Mouse (Mus musculus): ENCODE measurements around the gene Dnajb14.
"Not testable (repeated sequence)": the region's sequence is repeated elsewhere in the genome, so short reads cannot be mapped to it uniquely, and the experiment has no call there.

Dnajb14 gene

DNA sequence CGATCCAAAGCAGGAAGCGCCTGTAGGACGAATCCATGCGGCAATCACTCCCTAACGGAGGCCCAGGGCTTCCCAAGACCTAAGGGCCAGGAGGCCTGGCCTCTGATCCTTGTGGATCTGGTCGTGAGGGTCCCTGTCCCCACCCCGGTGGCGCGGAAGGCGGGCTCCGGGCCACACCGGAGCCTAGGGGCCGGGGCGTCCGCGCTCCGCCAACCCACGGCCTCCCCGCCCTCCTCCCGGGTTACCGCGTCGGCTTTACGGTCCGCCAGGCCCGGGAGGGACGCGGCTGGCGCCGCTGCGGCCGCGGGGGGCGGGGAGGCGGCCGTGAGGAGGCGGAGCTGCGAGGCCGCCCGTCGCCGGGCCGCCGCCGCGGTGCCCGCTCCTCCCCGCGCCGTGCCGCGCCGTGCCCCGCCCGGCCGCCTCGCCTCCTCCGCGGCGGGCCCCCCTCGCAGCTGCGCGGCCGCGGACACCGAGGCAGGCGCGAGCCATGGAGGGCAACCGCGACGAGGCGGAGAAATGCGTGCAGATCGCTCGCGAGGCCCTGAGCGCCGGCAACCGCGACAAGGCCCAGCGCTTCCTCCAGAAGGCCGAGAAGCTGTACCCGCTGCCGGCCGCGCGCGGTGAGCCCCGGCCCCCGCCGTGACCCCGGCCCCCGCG lies at the start of gene Dnajb14:
Gene Dnajb14 (plus strand): TSS at position 239 of the 657 bp plus-strand sequence.
- DNase-seq (ENCODE audit: low spot score in 2 of 2): peak; percentile 32 to 36

DNA sequence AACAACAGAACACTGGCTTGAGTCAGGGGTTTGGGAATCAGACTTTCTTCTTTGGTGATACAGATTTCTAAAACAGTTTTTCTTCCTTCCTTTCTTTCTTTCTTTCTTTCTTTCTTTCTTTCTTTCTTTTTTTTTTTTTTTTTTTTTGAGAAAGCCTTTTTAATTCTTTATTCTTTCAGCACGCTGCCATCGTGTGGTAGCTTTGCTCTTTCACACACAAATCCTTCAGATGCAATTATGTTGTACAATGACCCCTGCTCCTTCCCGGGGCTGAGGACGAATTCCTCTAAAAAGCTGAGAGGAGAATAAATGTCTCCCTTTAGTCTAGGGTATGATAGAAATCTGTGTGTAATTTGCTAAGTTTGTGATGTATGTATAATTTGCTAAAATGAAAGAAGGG lies 48.8 kb upstream of the Dnajb14 start:
- DNase-seq (ENCODE audit: low spot score in 2 of 2): no peak

DNA sequence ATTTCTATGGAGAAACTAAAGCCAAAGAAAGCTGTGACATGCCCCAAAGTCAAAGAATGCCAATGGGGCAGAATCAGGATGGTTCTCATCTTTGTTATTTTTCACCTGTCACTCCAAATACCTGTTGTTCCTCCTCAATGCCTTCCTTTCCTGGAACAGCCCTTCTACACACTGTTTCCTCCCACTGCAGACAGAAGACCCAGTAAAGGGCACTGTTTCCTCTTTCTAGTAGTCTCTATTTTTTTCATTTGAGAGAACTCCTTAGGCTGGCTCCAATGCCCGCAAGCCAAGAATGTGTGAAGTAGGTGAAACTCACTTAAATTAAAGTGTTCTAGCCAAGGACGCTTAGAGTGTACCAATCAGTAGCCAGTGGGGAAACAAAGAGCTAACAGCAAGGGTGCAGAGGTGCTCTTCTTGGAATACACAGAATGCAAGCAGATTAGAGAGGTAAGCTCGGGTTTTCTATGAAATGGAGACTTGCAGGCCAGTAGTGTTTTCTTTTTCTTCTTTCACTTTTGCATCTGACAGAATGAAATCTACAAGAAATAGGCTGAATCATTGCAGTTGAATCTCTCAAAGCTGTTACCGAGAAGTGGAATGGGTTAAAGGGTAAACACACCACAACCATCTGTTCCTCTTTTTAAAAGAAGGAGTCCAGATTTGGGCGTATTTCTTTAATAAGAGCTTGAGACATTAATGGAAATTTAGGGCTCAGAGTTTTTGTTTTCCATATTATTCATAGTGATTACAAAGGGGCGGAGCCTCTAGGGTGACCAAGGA lies 46.6 kb upstream of the Dnajb14 start:
- DNase-seq (ENCODE audit: low spot score in 2 of 2): no peak

DNA sequence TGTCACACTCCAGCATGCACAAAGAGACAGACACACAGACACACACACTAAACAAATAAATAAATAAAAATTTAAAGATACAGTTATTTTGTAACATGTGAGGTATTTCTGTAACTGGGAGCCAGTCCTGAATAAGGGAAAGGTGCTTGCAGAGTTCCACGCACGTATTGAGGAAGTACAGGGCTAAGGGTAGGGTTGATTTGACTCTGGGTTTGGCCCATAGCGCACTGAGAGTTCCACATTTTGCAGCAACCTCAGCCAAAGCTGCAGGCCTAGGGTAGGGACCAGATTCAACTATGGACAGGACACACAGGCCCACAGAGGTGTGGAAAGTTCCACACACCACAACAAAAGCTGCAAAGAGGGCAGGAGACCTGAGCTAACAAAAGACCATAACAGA lies 44.2 kb upstream of the Dnajb14 start:
- no peak for DNase-seq (ENCODE audit: low spot score in 2 of 2)

DNA sequence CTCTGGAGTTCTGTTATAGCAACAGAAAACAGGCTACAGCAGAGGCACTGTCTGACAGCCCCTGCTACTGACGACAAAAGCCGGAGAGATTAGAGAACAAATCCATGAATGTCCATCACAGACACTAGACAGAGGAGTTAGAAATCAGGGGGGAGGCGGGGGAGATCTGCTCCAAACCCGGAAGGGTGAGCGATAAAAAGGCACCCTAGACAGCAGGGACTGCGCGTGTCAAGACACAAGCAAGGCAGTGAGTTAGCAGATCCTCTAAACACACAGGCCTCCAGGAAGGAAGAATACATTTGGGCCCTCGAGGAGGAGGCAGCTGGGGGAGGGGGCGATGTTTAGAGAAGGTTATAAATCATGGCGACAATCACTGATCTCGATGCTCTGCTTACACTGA lies 39.8 kb upstream of the Dnajb14 start:
- DNase-seq (ENCODE audit: low spot score in 2 of 2): no peak

DNA sequence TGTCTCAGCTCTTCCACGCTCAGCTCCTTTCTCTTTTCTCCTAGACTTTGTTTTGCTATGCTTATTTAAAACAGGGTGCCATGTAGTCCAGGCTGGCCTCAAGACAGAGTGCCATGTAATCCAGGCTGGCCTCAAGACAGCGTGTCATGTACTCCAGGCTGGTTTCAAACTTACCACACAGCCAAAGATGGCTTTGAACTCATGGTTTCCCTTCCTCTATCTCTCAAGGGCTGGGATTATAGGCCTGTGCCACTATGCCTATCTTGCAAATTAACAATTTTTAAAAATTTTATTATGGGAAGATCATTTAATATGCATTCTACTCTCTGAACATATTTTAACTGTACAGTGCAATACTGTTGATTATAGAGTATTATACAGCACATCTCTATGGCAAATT lies 36.3 kb upstream of the Dnajb14 start:
- DNase-seq (ENCODE audit: low spot score in 2 of 2): no peak

DNA sequence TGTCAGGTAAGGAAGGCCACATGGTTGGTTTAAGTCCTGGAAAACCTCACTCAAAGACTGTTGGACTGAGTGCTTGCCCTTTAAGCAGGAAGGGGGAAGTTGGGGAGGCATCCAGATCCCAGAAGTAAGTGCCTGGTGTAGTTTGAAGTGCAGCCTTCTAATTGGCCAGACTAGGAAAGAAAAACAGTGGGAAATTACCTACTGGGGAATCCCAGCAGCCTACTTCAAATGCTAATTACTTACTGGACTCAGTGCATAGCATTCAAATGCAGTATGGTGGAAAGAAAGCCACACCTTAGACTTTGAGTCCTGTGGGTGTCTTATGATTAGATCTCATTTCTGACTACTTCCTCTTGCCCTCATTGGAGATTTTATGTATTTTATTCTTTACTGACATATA lies 34.3 kb upstream of the Dnajb14 start:
- DNase-seq (ENCODE audit: low spot score in 2 of 2): no peak

DNA sequence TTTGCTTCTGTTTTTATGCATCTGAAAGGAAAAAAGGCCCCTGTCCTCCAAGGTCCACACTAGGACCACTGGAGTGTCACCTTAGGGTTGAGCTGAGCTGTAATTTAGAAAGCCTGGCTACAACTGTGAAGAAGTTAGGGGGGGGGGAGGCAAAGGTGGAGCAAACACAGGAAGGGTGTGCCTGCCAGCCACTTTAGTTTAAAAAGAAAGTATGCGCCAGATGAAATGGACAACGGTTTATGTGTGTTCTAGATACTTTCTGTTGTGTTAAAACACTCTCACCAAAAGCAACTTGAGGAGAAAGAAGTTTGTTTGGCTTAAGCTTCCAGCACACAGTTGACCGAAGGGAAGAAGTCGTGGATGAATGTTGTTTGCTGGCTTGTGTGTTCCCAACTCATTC lies 33.8 kb upstream of the Dnajb14 start:
- no peak for DNase-seq (ENCODE audit: low spot score in 2 of 2)

DNA sequence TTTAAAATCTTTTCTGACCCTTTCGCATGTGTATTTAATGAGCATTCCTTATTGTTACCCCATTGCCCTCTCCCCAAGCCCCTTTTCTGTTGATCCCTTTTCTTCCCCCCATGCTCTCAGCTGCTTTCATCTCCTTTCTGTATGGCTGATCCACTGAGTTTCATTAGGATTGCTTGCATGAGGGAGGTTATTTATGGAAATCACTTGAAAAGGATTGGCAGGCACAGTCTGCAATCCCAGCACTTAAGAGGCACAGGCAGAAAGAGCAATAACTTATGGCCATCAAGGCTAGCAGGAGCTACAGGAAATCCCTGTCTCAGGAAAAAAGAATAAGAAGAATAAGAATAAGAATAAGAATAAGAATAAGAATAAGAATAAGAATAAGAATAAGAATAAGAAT lies 30.9 kb upstream of the Dnajb14 start:
- DNase-seq (ENCODE audit: low spot score in 2 of 2): no peak

DNA sequence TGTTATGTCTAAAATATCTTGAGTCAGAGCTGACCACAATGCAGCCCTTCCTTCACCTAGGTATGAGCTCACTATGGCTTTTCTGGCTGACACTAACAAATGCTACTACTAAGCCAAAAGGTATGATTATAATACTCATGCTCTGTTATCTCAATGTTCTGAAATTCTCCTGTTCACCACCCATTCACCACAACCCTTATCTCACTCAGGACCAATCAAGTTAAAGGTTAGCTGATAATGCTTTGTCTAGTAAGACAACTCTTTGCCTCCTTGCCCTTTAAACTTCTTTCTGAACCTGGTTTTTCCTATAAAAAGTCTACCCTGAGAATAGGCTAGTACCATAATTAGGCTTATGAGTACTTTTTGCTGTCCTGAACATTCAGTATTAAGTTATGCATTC lies 29.3 kb upstream of the Dnajb14 start:
- DNase-seq (ENCODE audit: low spot score in 2 of 2): no peak

DNA sequence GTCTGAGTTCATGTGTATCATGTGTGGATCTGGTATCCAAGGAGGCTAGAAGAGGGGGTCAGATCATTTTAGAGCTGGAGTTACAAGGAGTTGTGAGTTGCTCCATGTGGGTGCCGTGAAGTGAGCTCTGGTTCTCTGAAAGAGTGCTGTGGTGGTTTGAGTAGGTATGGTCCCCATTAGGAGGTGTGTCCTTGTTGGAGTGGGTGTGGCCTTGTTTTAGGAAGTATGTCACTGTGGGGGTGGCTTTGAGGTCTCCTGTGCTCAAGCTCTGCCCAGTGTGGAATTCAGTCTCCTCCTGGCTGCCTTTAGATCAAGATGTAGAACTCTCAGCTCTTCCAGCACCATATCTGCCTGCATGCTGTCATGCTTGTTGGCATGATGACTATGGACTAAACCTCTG lies 24.5 kb upstream of the Dnajb14 start:
- no peak for DNase-seq (ENCODE audit: low spot score in 2 of 2)

DNA sequence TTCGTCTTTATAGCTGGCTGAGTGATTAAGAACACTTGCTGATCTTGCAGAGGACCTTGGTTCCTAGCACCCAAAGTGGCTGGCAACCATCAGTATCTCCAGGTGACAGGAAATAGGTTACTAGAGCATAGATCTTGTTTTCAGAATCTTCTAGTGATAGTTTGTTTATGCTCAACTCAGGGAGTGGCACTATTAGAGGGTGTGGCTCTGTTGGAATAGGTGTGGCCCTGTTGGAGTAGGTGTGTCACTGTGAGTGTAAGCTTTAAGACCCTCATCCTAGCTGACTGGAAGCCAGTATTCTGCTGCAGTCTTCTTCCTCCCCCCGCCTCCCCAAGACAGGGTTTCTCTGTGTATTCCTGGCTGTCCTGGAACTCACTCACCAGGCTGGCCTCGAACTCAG lies 23.2 kb upstream of the Dnajb14 start:
- DNase-seq (ENCODE audit: low spot score in 2 of 2): no peak

DNA sequence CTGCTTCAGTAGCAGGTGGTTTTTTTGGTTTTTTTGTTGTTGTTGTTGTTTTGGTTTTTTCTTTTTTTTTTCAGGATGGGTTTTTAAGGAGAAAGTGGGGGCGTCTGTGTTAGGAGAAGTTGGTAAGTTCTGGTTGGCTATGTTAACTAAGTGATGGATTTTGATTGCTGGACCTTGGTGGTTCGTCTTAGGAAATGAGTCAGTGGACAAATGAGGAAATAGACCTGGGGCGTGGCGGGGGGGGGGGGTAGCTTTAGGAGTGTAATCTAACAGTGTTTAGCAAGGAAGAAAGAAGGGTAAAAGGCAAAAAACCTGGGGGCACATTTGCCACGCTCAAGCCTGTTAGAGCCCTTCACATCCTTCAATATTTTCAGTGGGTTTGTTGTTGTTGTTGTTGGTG lies 20.9 kb upstream of the Dnajb14 start:
- no peak for DNase-seq (ENCODE audit: low spot score in 2 of 2)

DNA sequence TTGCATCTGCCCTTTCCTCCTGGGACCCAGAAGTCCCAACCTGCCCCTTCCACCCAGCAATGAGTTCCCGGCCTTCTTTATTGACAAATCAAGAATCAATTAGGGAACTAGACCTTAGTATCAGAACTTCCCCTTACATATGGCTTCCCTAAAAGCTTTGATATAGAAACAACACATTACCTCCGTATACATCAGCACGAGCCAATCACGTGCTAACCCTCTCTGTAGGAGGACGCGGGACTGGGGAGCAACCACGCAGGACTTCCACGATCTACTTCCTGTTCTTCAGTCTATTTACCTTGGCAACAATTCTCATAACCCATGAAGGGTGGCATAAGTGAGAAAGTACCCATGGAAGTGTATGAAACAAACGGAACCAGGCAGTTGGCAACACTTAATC lies 19.1 kb upstream of the Dnajb14 start:
- no peak for DNase-seq (ENCODE audit: low spot score in 2 of 2)

DNA sequence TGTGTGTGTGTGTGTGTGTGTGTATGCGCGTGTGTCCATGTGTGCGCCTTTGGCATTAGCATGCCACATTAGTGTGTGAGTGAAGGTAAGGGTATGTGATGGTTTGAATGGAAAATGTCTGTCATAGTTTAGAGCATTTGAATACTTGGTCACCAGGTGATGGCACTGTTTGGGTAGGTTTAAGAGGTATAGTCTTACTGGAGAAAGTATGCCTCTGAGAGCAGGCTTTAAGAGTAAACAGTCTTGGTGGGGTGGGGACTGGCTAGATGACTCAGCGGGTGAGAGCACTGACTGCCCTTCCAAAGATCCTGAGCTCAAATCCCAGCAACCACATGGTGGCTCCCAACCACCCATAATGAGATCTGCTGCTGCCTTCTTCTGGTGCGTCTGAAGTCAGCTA lies 17.8 kb upstream of the Dnajb14 start:
- DNase-seq (ENCODE audit: low spot score in 2 of 2): no peak

DNA sequence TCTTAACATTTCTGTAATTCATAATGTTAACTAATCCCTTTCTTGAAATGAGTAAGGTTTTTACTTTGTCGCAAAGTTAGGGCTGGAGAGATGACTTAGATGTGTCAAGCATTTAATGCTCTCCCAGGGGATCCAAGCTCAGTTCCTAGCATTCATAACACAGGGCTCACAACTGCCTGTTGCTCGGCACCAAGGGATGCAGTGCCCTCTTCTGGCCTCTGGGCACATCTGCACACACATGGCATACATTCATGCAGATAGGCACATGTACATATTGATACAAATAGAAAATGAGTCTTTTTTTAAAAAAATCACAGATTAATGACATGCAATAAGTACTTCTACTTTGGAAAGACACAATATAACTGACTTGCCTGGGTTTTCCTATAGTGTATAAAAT lies 16.3 kb upstream of the Dnajb14 start:
- no peak for DNase-seq (ENCODE audit: low spot score in 2 of 2)

DNA sequence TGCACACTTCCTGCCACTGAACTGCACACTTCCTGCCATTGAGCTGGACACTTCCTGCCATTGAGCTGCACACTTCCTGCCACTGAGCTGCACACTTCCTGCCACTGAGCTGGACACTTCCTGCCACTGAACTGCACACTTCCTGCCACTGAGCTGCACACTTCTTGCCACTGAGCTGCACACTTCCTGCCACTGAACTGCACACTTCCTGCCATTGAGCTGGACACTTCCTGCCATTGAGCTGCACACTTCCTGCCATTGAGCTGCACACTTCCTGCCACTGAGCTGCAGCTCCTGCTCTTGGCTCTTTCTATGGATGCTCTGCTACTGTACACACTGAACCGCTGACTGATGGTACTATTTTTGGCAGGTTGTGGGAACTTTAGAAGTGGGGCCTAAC lies 14.5 kb upstream of the Dnajb14 start:
- not testable (repeated sequence) for DNase-seq (ENCODE audit: low spot score in 2 of 2)

DNA sequence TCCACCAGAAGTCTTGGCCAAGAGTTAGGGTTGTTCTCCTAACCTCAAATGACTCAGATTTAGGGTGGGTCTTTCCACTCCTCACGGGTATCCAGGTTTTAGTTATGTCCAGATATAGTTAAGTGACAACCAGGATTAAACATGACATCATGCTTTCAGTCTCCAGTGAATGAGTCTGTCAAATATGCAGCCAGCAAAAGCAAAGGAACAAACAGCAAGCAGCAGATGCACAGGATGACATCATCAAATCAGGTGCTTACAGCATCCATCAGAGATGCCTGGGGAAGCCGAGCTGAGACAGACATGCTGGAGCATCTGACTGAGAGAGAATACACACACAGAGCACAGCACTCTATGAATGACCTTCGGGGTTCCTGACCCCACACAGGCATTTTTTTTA lies 12.1 kb upstream of the Dnajb14 start:
- no peak for DNase-seq (ENCODE audit: low spot score in 2 of 2)

DNA sequence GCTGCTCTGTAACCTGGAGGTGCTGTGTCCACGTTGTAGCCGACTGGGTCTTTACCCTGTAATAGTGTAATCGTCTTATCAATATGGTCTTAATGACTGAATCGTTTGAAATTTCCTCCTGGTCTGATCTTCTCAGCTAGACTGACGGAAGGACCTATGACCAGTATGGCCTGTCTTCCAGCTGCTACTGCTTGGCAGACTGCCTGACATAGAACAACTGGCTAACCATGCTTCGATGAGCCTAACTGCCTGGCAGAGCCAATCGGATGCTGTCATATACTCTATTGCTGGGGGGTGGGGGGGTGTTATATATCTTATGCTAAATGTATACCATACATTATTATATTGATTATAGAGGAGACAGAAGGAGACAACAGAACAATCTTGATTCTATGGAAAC lies 11.4 kb upstream of the Dnajb14 start:
- no peak for DNase-seq (ENCODE audit: low spot score in 2 of 2)

DNA sequence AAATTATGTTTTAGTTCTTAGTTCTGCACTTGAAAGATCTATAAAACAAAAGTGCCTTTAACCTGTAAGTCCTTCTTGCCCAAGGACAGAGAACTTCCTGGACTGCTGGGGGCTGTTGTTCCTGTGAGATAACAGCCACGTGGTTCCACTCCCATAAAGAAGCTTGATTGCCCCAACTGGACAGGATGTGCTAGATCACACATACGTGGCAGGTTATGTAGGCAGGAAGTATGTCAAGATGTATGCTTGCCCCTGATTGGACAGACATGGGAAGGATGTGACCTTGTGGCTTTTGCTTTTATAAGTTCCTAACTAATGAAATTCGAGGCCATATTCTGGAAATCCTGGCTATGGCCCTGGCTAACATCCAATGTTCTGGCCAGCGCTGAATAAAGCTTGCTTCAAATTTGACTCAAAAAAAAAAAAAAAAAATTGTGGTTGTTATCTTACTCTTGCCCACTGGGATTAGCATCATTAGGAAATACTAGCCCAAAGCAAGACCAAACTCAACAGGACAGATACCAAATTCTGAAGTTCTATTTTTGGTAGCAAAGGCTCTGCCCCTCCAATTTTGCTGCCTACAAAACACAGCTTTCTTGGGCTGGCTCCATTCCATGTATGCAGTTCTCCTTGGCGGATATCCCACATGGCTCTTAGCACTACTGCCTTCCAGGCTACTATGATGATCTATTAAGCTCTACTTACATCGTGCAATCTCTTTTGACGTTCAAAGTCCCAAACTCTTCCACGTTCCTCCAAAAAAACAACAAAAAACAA lies 6.9 kb upstream of the Dnajb14 start:
- DNase-seq (ENCODE audit: low spot score in 2 of 2): no peak

DNA sequence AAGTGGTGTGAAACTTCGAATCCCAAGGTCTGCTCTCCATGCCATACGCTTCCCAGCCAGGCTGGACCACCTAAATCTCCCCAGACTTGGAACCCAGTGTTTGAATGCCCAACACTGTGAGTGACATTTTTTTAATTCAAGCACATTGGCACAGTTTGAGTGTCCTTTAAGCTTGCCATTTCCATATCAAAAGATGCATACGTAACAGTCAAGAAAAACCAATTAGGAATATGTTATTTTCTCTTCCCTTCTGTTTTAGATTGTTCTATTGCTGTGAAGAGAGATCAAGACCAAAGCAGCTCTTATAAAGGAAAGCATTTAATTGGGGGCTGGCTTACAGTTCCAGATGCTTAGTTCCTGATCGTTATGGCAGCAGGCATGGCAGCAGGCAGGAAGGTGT lies 6.0 kb upstream of the Dnajb14 start:
- no peak for DNase-seq (ENCODE audit: low spot score in 2 of 2)

DNA sequence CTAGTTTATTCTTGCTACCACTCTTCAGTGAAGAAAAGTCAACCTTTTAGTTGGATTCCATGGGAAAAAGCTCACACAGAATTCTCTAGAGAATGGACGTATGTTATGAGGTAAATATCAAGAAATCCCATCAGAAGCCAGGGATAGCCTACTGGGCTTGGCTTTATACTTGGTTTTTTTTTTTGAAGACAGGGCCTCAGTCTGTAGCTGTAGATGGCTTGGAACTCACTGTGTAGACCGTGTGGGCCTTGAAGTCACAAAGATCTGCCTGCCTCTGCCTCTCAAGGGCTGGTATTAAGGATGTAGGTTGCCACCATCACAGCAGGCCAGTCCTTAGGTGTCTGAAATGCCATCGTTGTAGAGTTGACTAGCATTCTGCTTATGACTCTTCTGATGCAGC lies 4.9 kb upstream of the Dnajb14 start:
- DNase-seq (ENCODE audit: low spot score in 2 of 2): no peak

Data from frontal cortex, postnatal 25 days (tissue).